Mouse (Mus musculus) thymus, postnatal 10 days (tissue): ENCODE results near the gene Nedd1.

Experiments used
- DNase-seq, 2 experiments: peaks; one replicate each; pipeline ENCODE4 v3.0.0; 2021; ENCODE audit warnings: low spot score in 2 of 2

Gene Nedd1

GRCm38 (mm10) chr10:92721771-92722619 lies at the start of gene Nedd1:
Gene Nedd1, minus strand, starts transcription at chr10:92722420.
- peak; percentile 95 to 98 for DNase-seq

- DNase-seq, result no peak
These were observed 32.1 kb upstream of the Nedd1 start for GRCm38 (mm10) chr10:92754359-92754758.

- no peak for DNase-seq
These were observed 8.1 kb upstream of the Nedd1 start for GRCm38 (mm10) chr10:92730339-92730738.

- no peak for DNase-seq
These were observed 6.5 kb upstream of the Nedd1 start for GRCm38 (mm10) chr10:92728723-92729122.

GRCm38 (mm10) chr10:92722620-92722988 lies 384 bp upstream of the Nedd1 start:
- DNase-seq, result no peak

GRCm38 (mm10) chr10:92699032-92699431 lies 23.2 kb downstream of the Nedd1 start:
- DNase-seq, result no peak

GRCm38 (mm10) chr10:92675056-92675455 lies 47.2 kb downstream of the Nedd1 start:
- DNase-seq, result no peak

- DNase-seq, result no peak
These were observed 50.3 kb downstream of the Nedd1 start for GRCm38 (mm10) chr10:92671906-92672305.

- no peak for DNase-seq
These were observed 56.9 kb downstream of the Nedd1 start for GRCm38 (mm10) chr10:92665287-92665686.

GRCm38 (mm10) chr10:92653266-92653665 lies 69.0 kb downstream of the Nedd1 start:
- no peak for DNase-seq

- no peak for DNase-seq
These were observed 69.8 kb downstream of the Nedd1 start for GRCm38 (mm10) chr10:92652399-92652920.

- no peak for DNase-seq
These were observed 71.0 kb downstream of the Nedd1 start for GRCm38 (mm10) chr10:92651266-92651665.

- DNase-seq, result no peak
These were observed 73.1 kb downstream of the Nedd1 start for GRCm38 (mm10) chr10:92649096-92649495.

GRCm38 (mm10) chr10:92647691-92648090 lies 74.5 kb downstream of the Nedd1 start:
- DNase-seq, result no peak

- DNase-seq, result no peak
These were observed 78.2 kb downstream of the Nedd1 start for GRCm38 (mm10) chr10:92643995-92644394.

GRCm38 (mm10) chr10:92641032-92641431 lies 81.2 kb downstream of the Nedd1 start:
- no peak for DNase-seq
